Mouse (Mus musculus) olfactory bulb, adult 2 months (tissue): Measurements from ENCODE around the gene 1700092M07Rik.

Source experiments
- CTCF ChIP-seq: fragments of 200-500 bp; IDR thresholded peaks from 2 replicates; pipeline ENCODE4 v1.5.1; 2012; ENCODE audit warnings: low read depth, mild to moderate bottlenecking, low read length, moderate library complexity; ENCODE audit not compliant: insufficient read depth
- POLR2A ChIP-seq: fragments of 200-500 bp; IDR thresholded peaks from 2 replicates; pipeline ENCODE4 v1.6.1; 2012; ENCODE audit warnings: mild to moderate bottlenecking, low read depth, low read length, moderate library complexity; ENCODE audit not compliant: insufficient read depth

DNA sequence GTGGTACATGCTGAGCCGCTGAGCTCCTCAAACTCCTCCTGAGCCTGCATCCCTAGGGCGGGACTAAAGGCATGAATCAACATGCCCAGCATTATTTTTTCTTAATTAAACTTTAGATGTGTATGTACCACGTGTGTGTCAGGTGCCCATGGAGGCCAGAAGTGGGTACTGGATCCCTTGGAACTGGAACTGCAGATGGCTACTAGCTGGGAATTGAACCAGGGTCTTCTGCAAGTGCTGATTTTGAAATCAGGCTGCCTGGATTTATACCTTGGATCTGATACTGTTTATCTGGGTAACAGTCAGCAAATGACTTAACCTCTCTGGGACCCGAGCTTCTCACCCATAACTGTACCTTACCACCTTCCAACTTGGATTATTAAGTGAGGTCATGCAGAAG is 18.5 kb upstream of the 1700092M07Rik start:
- TF ChIP-seq POLR2A, result no peak
- no peak for TF ChIP-seq CTCF
